Mouse (Mus musculus) adrenal gland, postnatal 14 days (tissue): ENCODE data around the gene Ccdc90b. TPM values are rescaled to one million over a fixed set of nuclear protein-coding genes. Genes with fewer than 3 reads are reported as not detected.

ENCODE experiments used
- DNase-seq: peaks from one replicate; pipeline ENCODE4 v3.0.0; 2021; ENCODE audit warnings: mixed read lengths
- long read RNA-seq, 2 experiments: library from polyadenylated mRNA; stranded (forward); transcript quantifications; one replicate each; pipeline ENCODE4 v2.0.0; 2021
- total RNA-seq: library from RNA; stranded (reverse); gene quantifications from 2 replicates; pipeline ENCODE4 v1.2.3, GENCODE M21; 2021

Gene Ccdc90b
- 34.8 and 36.3 TPM in 2 replicates for total RNA-seq
- long read RNA-seq, experiment 1, transcript Ccdc90b-201 (9 exons, 1,596 nt): major isoform, 46 of 51 reads
- long read RNA-seq, experiment 1, partial matches to known transcripts: 0 of 51 reads
- long read RNA-seq, experiment 1, other reads (novel, unspliced or antisense): 2 of 51 reads
- long read RNA-seq, experiment 2, transcript Ccdc90b-201 (9 exons, 1,596 nt): major isoform, 43 of 52 reads
- long read RNA-seq, experiment 2, partial matches to known transcripts: 3 of 52 reads
- long read RNA-seq, experiment 2, other reads (novel, unspliced or antisense): 2 of 52 reads

DNA sequence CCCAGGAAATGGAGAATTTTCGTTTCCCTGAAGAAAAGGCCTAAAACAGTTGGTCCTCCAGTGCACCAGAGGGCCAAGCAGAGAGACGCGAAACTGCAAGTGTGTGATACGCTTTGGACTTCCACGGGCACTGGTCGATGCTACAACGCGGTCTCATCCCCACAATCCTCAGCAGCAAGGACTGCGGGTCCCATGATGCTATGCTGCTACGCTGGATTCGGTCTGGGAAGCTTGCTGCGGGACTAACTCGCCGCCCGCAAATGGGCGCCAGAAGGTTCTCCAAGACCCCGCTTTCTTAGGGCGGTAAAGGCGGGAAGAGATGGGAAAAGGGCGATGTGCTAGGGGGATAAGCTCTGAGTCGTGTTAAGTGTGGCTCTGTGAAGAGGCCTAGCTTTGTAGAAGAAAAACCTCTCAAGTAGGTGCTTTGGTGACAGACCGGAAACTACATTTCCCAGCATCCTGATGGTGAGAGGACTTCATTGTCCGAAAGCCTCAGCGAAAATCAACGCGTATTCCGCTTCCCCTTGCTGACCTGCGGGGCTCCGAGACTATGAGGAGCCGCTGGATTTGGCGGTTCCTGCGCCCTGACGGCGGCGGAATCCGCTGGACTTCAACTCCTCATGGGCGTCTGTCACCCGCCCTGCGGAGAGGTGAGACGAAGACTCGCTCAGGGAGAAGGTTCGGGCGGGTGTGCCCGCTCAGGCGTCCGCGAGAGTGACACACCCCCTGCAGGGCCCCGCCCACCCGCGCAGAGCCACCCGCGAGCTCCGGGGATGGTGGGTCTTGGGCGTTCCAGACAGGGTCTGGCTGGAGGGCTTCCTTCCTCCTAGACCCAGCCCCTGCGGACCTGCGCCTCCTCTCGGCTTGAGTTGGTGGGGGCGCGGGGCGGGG, at the start of gene Ccdc90b:
TSS of gene Ccdc90b (plus strand) at position 164 of the 891 bp plus-strand sequence.
- peak; percentile 88 for DNase-seq

DNA sequence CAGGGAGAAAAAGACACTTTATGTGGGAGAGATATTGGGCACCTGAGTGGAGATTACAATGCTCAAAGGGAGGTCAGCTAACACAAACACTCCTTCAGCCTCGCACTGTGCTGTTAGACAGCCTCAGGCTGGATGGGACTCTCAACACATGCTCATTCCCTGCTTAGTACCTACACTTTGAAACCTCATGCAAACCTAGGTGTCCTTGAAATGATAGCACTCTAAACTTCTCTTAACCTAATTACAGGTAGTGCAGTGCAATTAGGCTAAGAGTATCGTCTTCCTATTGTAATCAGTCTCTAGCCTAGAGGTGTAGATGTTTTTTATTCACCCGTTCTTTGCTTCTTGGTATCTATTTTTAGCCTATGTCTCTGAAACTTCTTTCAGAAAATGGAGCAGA, 40.6 kb upstream of the Ccdc90b start:
- DNase-seq: no peak

DNA sequence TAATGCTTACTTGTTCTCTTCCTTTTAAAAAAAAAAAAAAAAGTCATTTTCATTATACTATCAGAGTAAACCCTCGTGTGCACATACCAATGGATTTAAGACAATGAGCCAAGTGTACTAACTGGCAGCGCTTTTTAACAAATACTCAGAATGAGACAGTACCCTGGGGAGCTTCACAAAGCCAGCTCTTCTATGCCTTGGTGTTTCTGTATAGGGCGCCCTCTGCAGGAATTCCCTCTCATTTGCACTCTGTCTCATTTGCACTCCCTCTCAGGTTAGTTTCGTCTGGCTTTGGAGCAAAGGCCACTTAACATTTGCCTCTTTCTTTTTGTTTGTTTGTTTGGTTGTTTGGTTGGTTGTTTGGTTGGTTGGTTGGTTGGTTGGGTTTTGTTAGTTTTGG, 40.1 kb upstream of the Ccdc90b start:
- peak; percentile 62 for DNase-seq

DNA sequence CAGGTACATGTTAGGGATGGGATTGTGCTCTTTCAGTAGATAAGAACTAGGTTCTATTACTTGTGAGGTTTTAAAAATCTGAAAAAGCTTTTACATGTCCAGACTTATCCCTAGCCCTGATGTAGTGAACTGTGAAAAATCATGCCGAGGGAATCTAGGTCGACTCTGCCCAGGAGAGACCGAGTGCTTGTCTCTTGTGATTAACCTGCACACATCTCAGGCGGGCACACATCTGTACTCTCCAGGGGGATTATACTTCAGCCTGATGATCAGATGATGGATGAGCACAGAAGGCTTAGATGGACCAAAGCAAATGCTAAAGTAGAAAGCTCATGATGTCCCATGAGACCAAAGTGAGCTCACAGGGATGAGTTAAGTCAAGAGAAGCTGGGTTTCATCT, 31.7 kb upstream of the Ccdc90b start:
- no peak for DNase-seq

DNA sequence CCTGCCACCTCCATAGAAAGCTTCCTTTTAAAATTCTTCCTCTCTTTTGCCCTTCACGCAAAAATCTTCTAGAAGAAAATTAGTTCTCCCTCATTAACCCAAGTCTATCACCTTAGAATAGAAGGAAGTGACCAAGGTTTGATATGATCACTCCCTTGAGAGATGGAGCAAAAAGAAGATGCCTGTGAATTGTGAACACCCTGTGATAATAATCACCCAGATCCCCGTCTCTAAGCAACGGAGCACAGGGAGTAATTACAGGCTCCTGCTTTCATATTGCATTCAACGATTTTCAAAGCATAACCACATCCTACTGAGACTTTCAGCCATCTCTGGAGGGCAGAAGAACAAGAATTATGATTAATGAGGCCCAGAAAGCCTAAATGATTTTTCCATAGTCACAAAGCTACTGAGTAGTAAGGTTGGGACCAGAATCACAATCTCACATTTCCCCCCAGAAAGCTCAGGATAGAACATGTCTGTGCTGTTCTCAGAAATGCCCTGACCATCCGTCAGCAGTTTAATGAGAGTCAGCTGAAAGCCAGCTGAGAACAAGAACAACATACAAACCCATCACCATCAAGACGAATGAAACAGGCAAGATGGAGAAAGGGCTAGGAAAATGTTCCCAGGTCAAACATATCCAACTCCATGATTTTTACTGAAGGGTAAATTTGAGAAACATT, 28.5 kb upstream of the Ccdc90b start:
- no peak for DNase-seq

DNA sequence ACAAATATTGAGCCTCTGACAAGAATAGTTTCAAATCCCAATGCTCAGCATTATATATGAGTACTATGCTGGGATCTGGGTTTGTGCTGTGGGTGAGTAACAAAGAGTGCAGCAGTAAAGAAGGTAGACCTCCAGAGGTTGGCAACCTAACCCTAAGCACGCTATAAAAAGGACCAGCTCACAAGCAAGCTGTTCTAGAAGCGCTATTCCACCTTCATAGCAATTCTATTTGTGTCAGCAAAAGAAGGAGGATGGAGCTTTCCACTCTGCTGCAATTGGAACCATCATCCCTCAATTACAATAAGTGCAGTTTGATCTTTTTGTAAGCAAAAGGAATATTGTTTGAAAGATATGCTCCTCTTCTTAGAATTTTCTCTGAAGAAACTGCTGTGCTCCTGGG, 14.2 kb upstream of the Ccdc90b start:
- no peak for DNase-seq

DNA sequence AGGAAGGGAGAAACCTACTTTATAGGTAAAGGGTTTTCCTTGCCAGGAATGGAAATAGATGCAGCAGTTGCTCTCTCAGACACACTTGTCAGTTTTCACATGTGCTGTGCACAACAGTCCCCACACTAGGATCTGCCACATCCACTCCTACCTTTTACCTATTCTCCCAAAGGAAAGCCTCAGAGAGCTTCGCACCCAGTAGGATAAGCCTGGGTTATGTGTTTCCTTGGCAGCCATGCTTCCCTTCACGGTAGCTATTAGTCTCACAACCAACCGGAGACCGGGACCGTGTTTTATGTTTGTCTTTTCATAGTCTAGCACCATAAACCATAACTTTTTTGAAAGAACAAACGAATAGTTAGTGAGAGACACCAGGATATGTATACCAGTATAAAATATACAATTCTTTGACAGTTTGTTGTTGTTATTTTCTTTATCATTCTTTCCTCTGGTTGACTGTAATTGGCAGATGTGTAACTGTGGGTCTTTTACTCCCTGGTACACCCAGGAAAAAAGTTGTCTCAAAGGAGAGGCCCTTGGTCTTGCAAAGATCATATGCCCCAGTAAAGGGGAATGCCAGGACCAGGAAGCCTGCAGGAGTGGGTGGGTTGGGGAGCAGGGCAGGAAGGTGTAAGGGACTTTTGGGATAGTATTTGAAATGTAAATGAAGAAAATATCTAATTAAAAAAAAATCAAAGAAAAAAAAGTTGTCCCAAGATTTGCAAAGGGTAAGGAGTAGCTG, 10.5 kb upstream of the Ccdc90b start:
- no peak for DNase-seq

DNA sequence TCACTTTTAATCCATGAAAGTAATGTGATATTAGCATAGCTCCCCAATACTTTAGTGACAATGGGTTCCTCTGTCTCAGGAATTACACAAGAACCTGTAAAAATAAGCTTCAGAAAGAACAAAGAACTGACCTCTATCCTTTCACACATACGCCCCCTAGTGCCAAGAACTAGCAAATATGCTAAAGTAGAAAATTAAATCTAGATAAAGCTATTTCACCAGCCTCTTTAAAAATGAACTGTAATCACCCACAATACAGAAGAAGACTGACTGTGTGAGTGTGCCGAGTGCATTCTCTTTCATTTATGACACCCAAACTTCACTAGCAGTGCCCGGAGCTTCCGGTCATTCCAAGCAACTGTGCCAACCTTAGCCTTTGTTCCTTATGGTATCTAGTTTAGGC, 10.0 kb upstream of the Ccdc90b start:
- DNase-seq: peak; percentile 52

DNA sequence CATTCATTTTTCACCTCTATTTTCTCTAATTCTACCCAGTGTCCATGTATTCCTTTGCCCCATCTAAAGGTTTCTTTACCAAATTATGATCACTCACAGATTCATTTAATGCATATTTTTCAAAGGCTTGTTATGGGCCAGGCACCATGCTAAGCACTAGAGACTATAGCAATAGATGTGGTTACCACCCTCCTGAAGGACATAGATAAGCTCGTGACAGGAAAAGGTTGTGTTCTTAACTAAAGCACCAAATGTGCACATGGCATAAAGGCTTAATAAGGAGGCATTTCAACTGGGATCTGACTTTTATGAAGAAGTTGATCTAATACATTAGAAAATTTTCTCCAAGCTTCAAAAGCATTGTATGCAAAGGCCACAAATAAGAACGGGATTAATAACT, 2.2 kb upstream of the Ccdc90b start:
- DNase-seq: no peak

DNA sequence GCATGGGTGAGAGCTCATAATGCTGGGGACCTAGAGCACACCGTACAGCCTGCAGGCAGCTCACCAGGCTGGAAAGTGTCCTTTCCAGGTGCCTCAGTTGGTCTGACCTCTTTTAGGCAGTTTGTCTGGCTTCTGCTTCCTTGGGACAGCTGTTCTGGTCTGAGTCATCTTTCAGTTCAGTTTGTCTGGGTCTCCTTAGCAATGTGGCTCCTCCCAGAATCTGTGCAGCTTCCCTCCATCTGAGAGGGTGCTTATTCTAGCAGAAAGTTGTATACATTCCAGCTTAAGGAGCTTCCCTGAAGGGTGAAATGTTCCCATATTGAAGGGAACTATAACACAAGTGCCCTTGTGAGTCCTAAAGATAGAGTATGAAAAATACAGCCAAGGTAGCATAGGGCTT, 5.8 kb downstream of the Ccdc90b start:
- DNase-seq: no peak

DNA sequence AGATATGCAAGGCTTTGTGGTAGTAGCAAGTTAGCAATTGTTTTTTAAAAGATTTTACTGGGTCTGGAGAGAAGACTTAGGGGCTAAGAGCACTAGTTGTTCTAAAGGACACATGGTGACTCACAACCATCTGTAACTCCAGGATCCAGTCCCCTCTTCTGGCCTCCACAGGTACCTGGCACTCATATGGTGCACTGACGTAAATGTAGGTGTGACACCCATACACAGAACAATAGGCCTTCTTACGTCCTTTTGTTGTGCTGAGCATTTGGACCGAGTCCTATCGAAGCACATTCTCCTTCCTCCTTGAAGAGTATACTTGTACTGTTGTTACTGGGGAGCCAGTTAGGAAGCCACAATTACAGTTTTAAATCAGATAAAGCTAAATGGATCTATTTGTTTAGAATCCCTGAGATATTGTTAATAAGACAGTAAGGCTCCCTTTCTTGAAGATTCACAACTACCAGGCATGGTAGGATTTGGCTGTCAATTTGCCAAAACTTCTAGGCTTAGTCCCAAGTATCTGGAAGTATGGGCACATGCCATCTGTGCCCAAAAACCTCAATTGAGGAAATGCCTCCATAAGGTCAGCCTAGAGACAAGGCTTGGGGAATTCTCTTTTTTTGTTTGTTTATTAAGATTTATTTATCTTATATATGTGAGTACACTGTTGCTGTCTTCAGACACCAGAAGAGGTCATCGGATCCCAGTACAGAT, 19.7 kb downstream of the Ccdc90b start:
- DNase-seq: no peak

DNA sequence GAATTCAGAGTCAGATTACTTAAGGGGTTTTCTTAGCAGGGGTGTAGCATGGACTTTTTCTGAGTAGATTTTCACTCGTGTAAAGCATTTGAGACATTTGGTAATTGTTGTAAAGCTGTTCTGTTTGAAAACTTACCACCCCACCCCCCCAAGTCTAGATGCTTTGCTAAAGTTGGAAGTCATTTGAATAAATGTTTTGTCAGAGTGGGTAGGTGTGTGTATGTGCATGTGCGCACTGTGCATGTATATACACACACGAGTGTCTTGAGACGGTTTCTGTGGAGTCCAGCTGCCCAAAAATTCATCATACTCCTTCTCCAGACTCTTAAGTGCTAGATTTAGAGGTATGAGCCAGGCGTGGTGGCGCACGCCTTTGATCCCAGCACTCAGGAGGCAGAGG, 22.6 kb downstream of the Ccdc90b start:
- no peak for DNase-seq

DNA sequence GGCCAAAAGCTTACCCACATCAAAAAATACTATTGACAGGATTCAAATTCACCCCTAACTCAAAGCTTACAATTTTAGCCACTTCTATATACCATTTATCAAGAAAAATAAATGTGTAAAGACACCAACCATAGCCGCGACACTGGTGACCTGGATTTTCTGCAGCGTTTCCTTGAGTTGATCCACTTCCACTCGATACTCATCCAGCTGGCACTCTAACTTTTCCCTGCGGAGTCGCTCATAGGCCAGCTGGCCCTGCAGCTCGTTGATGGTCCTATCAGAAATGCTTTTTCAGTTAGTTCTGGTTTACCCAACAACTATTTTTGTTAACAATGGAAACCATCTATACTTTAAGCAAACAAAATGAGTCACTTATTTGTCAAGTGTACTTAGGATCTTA, 29.0 kb downstream of the Ccdc90b start:
- peak; percentile 10 for DNase-seq

DNA sequence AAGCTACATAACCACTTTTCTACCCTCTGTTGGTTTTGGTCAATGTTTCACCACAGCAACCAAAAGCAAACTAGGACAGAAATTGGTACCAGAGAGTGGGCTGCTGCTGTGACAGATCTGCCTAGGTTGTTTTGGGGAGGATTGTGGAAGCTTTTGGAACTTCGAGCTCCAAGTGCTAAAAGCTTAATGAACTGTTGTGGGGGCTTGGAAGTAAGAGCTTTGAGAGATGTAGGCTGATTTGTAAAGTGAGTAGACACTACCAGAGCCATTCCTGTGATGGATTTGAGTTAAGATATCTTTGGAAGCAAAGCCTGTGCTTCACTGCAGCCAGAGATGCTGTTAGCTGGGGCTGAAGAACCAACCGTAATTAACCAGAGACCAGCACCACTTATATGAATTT, 29.9 kb downstream of the Ccdc90b start:
- no peak for DNase-seq

DNA sequence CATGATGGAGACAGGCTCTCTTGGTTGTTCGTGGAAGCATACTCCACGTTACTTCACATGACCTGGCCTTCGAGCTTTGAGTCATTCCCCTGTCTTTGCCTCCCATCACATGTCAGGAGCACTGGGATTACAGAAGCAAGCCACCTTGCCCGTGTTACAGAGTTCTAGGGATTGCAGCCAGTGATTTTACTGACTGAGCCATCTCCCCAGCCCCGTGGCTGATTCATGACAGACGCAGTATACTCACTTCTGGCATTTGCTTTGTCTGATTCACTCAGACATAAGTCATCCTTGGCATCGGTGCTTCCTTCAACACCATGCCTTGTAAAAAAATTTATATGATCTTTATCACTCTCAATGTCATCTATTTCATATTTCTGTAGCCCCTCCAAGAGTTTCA, 44.0 kb downstream of the Ccdc90b start:
- DNase-seq: peak; percentile 56

DNA sequence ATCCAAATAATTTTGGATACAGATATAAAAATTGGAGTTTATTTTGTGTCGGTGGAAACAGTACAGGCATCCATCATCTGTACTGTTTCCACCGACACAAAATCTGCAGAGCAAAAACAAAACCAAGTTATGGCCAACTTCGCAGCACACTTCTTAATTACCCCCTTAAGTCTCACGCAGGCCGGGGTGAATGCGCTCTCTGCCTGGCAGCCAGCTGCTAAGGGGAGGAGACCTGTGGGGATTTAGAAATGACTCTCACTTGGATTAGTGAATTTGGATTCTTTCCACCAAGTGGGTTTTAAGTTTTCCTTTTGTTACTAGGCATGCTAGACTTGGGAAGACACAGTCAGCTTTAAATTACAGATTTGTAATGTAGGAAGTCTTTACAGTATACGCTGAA, 49.9 kb downstream of the Ccdc90b start:
- no peak for DNase-seq

DNA sequence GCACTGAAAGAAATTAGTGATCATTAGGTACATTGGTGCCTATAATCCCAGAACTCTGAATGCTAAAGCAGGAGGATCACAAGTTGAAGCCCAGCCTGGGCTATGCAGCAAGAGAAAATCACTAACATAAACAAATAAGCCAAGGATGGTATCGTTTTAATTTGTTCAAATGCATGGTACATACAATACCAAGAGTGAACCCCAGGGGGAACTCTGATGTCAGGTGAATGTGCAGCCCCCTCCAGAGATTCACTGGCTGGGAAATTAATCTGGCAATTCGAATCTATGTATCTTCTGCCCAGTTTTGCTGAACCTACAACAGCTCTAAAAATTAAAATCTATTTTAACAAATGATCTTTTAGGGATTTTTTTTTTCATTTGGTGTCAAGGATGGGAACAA, 63.5 kb downstream of the Ccdc90b start:
- no peak for DNase-seq

DNA sequence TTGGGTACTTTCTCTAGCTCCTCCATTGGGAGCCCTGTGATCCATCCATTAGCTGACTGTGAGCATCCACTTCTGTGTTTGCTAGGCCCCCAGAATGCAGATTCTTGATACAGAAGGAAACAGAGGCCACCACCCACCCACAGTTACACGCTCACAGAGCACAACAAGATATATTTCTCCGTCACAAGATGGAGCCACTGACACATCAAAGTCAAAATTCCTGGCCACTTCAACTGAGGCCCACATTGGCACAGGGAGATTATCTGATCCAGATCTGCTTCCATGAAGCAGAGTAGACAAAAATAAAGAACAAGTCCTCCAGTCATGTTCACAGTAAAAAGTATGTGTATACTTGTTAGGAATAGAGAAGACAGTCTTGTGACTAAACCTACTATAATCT, 69.2 kb downstream of the Ccdc90b start:
- DNase-seq: peak; percentile 30
